Mouse (Mus musculus): Measurements from ENCODE around the gene Sdha.

Sdha gene

GRCm38 (mm10) chr13:74302050-74303037 lies 47.7 kb downstream of the Sdha start:
- DNase-seq (ENCODE audit: low spot score in 2 of 2): no peak

- no peak for DNase-seq (ENCODE audit: low spot score in 2 of 2)
These were observed 48.5 kb downstream of the Sdha start for GRCm38 (mm10) chr13:74301607-74301984.

GRCm38 (mm10) chr13:74300925-74301606 lies 49.0 kb downstream of the Sdha start:
- peak; percentile 39 to 74 for DNase-seq (ENCODE audit: low spot score in 2 of 2)

GRCm38 (mm10) chr13:74296376-74296775 lies 53.7 kb downstream of the Sdha start:
- no peak for DNase-seq (ENCODE audit: low spot score in 2 of 2)

- peak; percentile 50 to 76 for DNase-seq (ENCODE audit: low spot score in 2 of 2)
These were observed 57.9 kb downstream of the Sdha start, which contains the start of gene Ahrr for GRCm38 (mm10) chr13:74292167-74292566. Ahrr (minus strand) TSS chr13:74292331.

- DNase-seq (ENCODE audit: low spot score in 2 of 2): no peak
These were observed 60.4 kb downstream of the Sdha start for GRCm38 (mm10) chr13:74289646-74290045.

- no peak for DNase-seq (ENCODE audit: low spot score in 2 of 2)
These were observed 67.8 kb downstream of the Sdha start for GRCm38 (mm10) chr13:74282299-74282698.

GRCm38 (mm10) chr13:74275726-74276125 lies 74.4 kb downstream of the Sdha start:
- no peak for DNase-seq (ENCODE audit: low spot score in 2 of 2)
